Mouse (Mus musculus) hindbrain, embryonic 10.5 days (tissue): ENCODE data around the gene 2310030G06Rik. TPM values are rescaled to one million over a fixed set of nuclear protein-coding genes. Genes with fewer than 3 reads are reported as not detected.

ENCODE experiments used
- DNase-seq: peaks from one replicate; pipeline ENCODE4 v3.0.0-alpha.2; 2017; ENCODE audit warnings: low spot score
- H3K27ac ChIP-seq: fragments of 300-500 bp; sonication (generic); 2 replicates; pipeline ENCODE4 v1.5.1; 2016; ENCODE audit warnings: mild to moderate bottlenecking, moderate library complexity
- H3K27me3 ChIP-seq: fragments of 300-500 bp; sonication (generic); 2 replicates; pipeline ENCODE4 v1.6.1; 2016; ENCODE audit warnings: mild to moderate bottlenecking; ENCODE audit not compliant: poor library complexity, insufficient read depth, severe bottlenecking
- H3K36me3 ChIP-seq: fragments of 300-500 bp; sonication (generic); 2 replicates; pipeline ENCODE4 v1.6.1; 2016; ENCODE audit warnings: mild to moderate bottlenecking, moderate library complexity
- H3K4me1 ChIP-seq: fragments of 300-500 bp; sonication (generic); replicated peaks from 2 replicates; pipeline ENCODE4 v1.6.1; 2016; ENCODE audit warnings: mild to moderate bottlenecking
- H3K4me3 ChIP-seq: fragments of 300-500 bp; sonication (generic); 2 replicates; pipeline ENCODE4 v1.5.1; 2016; ENCODE audit warnings: mild to moderate bottlenecking, moderate library complexity
- H3K9me3 ChIP-seq: fragments of 300-500 bp; sonication (generic); 2 replicates; pipeline ENCODE4 v1.6.1; 2016; ENCODE audit warnings: mild to moderate bottlenecking, moderate library complexity
- WGBS: fragments of 180-500 bp; shearing (Covaris S2); methylation state at CpG from one replicate; pipeline ENCODE4 v1.1.7; 2016; 5-methylcytosine and 5-hydroxymethylcytosine counted together
- polyA plus RNA-seq: library from polyadenylated mRNA; unstranded; fragments of >200 nt; fragmentation: Nextera tagmentation; extraction: Ambion mirVana; gene quantifications from 2 replicates; pipeline ENCODE4 v1.2.1, GENCODE M21; 2016

The 2310030G06Rik gene
- polyA plus RNA-seq, 1 experiment from 2014 or later = 1.5 TPM

DNA sequence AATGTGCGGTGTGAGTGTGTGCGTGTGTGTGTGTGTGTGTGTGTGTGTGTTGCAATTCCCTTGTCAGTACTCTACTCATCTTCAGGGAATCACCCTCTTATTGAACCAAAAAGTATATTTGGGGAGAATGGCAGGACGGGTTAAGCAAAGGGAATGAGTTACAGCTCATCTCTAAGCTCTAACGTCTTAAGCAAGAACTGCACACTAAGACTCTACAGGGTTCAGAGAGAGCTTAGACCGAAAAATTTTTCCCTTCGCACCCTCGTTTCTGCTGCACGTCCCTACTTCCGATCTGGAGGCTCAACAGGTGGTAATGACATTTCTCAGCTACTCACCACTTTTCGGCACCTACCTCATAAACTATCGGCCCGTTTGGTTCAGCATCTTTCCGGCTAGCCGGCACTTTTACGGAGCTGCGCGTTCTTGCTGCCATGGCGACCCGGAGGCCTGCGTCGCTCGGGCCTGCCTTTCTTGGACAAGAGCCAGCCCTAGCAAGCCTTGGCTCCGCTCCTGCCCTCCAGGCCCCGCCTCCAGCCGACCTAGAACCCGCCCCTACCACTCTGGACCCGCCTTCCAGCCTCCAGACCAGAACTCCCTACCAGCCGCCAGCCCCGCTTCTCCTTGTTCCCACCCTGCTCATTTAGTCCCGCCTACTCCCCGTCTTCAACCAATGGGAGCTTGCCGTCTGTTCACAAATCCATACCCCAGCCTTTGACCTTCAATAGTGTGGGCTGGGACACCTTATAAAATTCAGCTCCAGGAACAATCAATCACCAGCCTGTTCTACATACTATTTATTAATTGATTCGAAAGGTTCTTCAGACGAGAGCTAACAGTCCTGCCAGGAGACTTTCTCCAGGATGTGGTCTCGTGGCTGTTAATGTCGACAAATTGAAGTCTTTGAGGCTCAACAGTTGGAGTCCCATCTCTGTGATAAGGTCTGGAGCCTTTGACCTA lies 7.1 kb downstream of the 2310030G06Rik start, which contains the start of gene Dixdc1:
TSS of gene Dixdc1 (minus strand) at position 604 of the 957 bp plus-strand sequence.
- no peaks in the 10 kb centered on the region for H3K36me3 ChIP-seq
- DNase-seq = peak; percentile 93
- peak within 1 kb of the TSS; percentile 30; the same call in 1 of the 2 replicates for H3K27ac ChIP-seq
- peak within 1 kb of the TSS; percentile 49 for H3K4me3 ChIP-seq
- no peaks in the 10 kb centered on the region for H3K9me3 ChIP-seq
- 14% methylated on average over 36 of the region's 36 CpGs for WGBS
- H3K27me3 ChIP-seq = peaks cover 13% of the 10 kb centered on the region
- peaks cover 12% of the 10 kb centered on the region for H3K4me1 ChIP-seq

DNA sequence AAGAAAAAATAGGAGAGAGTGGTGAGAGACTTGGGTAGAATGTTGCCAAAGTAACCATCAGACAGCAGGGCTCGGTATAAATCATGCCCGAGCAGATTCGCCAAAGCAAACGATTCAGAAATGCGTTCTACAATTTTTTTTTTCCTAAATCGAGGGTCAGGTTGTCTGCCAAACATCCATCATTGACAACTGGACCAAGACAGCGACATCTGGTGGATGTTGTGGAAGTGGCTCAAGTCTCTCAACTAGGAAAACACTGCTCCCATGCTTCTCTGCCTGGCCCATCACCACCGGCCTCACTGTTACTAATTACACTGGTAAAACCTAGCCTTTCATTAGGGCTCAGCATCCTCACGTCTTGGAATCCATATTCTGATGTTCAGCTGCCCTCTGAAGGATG lies 11.3 kb downstream of the 2310030G06Rik start:
- H3K9me3 ChIP-seq = no peaks in the 10 kb centered on the region
- peaks cover 18% of the 10 kb centered on the region for H3K27me3 ChIP-seq
- no peak overlapping the region for H3K4me3 ChIP-seq
- H3K4me1 ChIP-seq = peaks cover 35% of the 10 kb centered on the region
- peak; percentile 55 for DNase-seq
- H3K36me3 ChIP-seq = no peaks in the 10 kb centered on the region
- WGBS = 11% methylated on average over 9 of the region's 9 CpGs
- no peak overlapping the region for H3K27ac ChIP-seq

DNA sequence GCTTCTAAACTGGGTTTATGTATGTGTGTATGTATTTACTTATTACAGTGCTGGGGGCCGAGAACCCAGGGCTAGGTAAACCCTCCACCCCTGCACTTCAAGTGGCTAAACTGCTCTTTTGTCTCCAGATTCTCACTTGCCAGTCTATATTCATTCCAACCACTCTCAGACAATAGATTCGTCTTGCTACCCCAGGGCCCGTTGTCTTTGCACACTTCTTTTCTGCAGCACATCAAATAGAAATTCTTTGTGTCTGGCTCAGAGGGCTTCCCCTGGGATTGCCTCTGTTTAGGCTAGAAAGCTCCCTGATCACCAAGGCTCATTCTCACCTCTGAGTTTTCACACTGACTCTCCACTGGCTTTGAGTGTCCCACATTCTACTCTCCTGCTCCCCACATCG lies 13.8 kb downstream of the 2310030G06Rik start:
- H3K36me3 ChIP-seq = no peaks in the 10 kb centered on the region
- peak overlapping the region; percentile 74 for H3K27ac ChIP-seq
- no peaks in the 10 kb centered on the region for H3K9me3 ChIP-seq
- DNase-seq = peak; percentile 40
- H3K4me1 ChIP-seq = peaks cover 44% of the 10 kb centered on the region
- WGBS = 9% methylated on average over 4 of the region's 4 CpGs
- H3K27me3 ChIP-seq = peaks cover 22% of the 10 kb centered on the region
- H3K4me3 ChIP-seq = no peak overlapping the region

DNA sequence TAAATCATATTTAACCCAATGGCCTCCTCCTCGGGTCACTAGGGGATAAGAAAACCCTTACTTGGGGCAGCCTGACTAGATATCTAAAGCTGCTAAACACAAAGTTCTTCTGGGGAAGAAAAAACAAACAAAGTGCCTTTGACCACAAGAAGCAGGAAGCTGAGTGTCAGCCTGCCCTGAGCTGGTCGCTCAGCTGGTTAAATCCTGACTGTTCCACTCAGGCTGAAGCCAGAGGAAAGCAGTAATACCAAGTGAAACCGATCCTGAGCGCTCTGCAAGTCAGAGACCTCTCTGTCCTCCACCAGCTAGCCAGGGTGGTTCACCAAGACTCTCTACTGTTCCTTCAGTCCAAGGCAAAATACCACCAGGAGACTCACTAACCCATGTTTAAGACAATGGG lies 16.7 kb downstream of the 2310030G06Rik start:
- Histone ChIP-seq H3K9me3 (no peaks in the 10 kb centered on the region), H3K27me3 (peaks cover 19% of the 10 kb centered on the region), H3K4me1 (peaks cover 69% of the 10 kb centered on the region), H3K27ac (no peak overlapping the region), H3K36me3 (no peaks in the 10 kb centered on the region), H3K4me3 (no peak overlapping the region)
- WGBS = 52% methylated on average over 4 of the region's 4 CpGs
- no peak for DNase-seq

DNA sequence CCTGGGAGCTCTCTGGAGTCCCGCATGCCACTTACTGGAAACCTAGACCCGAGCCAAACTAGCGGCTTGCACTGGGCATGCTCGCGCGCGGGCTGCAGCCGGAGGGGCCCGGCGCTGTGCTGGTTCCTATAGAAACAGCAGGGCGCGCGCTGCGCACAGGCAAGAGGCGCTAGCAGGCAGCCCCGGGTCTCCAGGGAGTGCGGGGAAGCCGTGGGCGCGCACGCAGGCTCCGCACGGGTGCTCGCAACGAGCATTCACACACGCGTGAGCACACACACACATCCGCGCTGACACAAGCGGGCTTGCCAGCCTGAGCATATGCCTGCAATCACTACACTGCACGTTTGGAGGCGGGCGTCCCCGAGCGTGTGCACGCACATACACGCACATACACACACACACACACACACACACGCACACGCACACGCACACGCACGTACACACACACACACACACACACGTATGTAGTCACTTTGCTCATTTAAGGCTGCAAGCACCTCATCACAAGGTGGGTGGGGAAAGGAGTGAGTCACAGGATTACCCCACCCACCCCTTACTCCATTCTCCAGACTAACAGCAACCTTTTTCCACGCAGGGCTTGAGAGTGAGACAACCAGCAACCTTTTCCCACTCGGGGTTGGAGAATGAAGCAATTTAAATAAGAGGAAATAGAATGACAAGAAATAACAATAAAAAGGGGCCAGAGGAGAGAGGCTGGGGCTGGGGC lies 18.2 kb downstream of the 2310030G06Rik start:
- H3K27ac ChIP-seq = peak overlapping the region; percentile 93
- peaks cover 21% of the 10 kb centered on the region for H3K27me3 ChIP-seq
- WGBS = under 1% methylated on average over 45 of the region's 45 CpGs
- peak overlapping the region; percentile 71 for H3K4me3 ChIP-seq
- peaks cover 74% of the 10 kb centered on the region for H3K4me1 ChIP-seq
- H3K36me3 ChIP-seq = no peaks in the 10 kb centered on the region
- DNase-seq = peak; percentile 88
- no peaks in the 10 kb centered on the region for H3K9me3 ChIP-seq

DNA sequence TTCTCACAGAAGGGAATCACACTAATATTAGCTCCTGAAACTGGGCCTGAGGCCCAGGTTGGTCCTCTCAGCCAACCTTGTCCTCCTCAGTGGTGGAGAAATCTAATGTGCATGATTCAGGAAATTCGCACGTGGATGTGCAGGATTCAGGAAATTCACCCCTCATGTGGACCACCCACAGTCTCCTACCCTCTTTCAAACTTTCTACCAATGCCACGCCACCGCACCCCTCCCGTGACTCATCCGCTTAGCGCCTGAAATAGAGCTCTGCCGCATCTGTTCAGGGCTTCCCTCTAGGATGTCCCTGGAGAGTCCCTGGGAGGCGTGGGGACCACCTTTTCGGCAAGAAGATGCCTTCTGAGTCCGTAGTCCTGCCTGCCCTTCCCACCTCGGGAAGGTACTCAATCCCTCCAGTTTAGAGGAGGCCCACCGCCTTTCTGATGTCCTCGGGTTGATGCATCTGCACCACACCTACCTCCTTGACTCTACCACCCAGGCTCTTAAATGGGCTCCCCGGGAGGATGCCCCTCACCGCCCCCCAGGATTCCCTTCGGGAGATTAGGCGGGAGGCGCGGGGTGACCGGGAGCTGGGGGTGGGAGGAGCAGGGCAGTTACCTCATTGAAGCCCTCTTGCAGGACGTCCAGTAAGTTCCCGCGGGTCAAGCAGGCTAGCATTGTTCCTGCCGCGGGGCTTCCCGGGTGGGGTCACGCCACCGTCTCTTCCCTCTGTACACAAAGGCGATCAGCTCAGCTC lies 19.0 kb downstream of the 2310030G06Rik start:
- peaks cover 71% of the 10 kb centered on the region for H3K4me1 ChIP-seq
- H3K27ac ChIP-seq = peak overlapping the region; percentile 93
- no peaks in the 10 kb centered on the region for H3K36me3 ChIP-seq
- no peaks in the 10 kb centered on the region for H3K9me3 ChIP-seq
- WGBS = 3% methylated on average over 30 of the region's 30 CpGs
- H3K4me3 ChIP-seq = peak overlapping the region; percentile 71
- DNase-seq = peak; percentile 46
- peaks cover 21% of the 10 kb centered on the region for H3K27me3 ChIP-seq

DNA sequence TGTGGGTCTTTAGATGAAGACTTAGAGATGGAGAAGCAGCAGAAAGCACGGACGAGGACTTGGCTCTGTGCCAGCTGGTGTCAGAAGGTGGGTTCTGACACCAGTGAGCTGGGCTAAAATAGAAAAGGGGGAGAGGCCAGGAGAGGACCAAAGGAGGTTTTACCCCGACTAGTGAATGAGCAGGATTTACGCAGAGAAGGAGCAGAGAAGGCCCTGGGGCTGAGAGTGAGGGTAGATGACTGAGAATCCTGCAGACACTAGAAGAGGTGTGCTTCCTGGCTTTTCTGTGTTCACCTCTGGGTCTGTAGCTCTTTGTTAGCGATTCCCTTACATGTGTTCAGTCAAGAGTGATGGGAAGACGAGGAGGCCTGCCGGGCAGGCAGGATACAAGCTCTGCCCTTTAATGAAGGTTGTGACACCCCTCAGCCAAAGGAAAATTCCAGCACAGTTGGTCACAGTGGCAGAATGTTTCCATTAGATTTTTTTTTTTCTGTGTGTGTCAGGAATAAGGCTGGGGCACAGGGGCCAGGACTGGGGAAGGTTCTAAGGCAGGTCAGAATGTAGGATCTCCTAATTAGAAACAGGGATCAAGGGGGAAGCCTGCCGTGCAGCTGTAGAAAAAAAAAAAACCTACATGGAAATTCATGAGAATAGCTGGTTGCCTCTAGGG lies 20.3 kb downstream of the 2310030G06Rik start:
- WGBS = 39% methylated on average over 8 of the region's 8 CpGs
- peaks cover 74% of the 10 kb centered on the region for H3K4me1 ChIP-seq
- H3K36me3 ChIP-seq = no peaks in the 10 kb centered on the region
- peak; percentile 51 for DNase-seq
- H3K9me3 ChIP-seq = no peaks in the 10 kb centered on the region
- peaks cover 21% of the 10 kb centered on the region for H3K27me3 ChIP-seq
- peak overlapping the region; percentile 93 for H3K27ac ChIP-seq
- peak overlapping the region; percentile 71 for H3K4me3 ChIP-seq

DNA sequence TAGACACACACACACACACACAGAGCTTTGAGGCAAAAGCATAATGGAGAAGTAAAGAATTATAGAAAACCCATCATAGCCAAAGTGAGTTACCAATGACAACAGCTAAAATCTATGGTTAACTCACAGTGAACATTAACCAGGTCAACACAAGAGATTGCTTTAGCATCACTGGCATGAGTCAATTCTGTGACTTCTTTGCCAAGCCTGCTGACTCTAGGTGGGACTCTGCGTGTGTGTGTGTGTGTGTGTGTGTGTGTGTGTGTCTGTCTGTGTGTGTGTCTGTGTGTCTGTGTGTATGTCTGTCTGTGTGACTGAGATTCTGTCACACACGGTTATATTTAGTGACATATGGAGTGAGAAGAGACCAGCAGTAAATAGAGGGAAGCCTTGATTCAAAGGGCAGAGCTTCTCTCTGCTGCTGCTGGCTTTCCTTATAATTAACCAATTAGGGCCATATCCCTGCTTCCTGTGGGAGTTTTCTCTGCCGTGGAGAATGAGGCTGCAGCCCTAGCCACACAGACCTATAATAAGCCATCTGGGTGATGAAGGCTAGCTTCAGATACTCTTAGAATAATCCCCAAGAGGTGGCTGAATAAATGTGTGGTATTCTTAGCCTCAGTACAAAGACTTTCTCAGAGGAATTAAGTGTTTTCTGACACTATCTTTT lies 21.5 kb downstream of the 2310030G06Rik start:
- no peaks in the 10 kb centered on the region for H3K9me3 ChIP-seq
- H3K27ac ChIP-seq = peak overlapping the region; percentile 9; the same call in 1 of the 2 replicates
- DNase-seq = no peak
- no peaks in the 10 kb centered on the region for H3K36me3 ChIP-seq
- H3K4me3 ChIP-seq = 0 out of 2 replicates have a peak overlapping the region, but pooled peaks have one; percentile 13
- WGBS = 67% methylated on average over 3 of the region's 3 CpGs
- H3K4me1 ChIP-seq = peaks cover 74% of the 10 kb centered on the region
- H3K27me3 ChIP-seq = peaks cover 14% of the 10 kb centered on the region

DNA sequence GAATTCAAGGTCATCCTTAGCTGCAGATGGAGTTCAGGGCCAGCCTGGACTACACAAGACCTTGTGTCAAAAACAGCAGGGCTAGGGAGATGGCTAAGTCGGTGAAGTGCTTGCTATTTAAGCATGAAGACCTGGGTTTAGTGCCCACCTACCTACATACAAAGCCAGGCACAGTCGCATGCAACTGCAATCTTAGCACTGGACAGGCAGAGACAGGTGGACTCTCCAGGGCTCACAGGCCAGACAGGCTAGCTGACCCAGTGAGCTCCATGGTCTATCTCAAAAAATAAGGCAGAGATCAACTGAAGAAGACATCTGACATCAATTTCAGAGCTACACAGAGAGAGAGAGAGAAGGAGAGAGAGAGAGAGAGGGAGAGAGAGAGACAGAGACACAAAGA lies 22.2 kb downstream of the 2310030G06Rik start:
- no peak for DNase-seq
- H3K27ac ChIP-seq = 0 out of 2 replicates have a peak overlapping the region, but pooled peaks have one; percentile 9
- peaks cover 70% of the 10 kb centered on the region for H3K4me1 ChIP-seq
- H3K27me3 ChIP-seq = peaks cover 8% of the 10 kb centered on the region; the same call in 1 of the 2 replicates
- H3K9me3 ChIP-seq = no peaks in the 10 kb centered on the region
- 0 out of 2 replicates have a peak, but pooled peaks cover 4% of the 10 kb centered on the region for H3K36me3 ChIP-seq
- H3K4me3 ChIP-seq = 0 out of 2 replicates have a peak overlapping the region, but pooled peaks have one; percentile 13
- 86% methylated on average over 2 of the region's 2 CpGs for WGBS

DNA sequence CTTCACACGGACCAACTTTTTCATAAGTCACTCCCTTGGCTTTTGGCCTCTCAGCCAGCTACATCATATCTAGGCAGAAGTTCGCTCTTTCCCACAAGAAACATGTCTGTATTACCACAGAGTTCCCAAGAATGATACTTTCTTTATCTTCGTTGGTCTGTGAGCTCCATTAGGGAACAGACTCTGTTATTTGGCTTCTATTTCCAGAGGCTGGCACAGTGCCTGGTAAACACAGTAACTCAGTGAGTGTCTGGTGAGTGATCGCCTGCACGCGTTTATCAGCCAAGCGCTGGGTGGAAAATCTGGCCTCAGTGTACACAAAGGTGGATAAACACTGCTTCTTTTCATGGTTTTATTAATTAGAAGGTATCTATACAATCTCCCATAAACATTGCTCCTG lies 22.9 kb downstream of the 2310030G06Rik start:
- no peak overlapping the region for H3K27ac ChIP-seq
- DNase-seq = no peak
- H3K36me3 ChIP-seq = 0 out of 2 replicates have a peak, but pooled peaks cover 4% of the 10 kb centered on the region
- H3K4me3 ChIP-seq = no peak overlapping the region
- WGBS = 85% methylated on average over 7 of the region's 7 CpGs
- no peaks in the 10 kb centered on the region for H3K9me3 ChIP-seq
- H3K4me1 ChIP-seq = peaks cover 64% of the 10 kb centered on the region
- H3K27me3 ChIP-seq = 0 out of 2 replicates have a peak, but pooled peaks cover 2% of the 10 kb centered on the region

DNA sequence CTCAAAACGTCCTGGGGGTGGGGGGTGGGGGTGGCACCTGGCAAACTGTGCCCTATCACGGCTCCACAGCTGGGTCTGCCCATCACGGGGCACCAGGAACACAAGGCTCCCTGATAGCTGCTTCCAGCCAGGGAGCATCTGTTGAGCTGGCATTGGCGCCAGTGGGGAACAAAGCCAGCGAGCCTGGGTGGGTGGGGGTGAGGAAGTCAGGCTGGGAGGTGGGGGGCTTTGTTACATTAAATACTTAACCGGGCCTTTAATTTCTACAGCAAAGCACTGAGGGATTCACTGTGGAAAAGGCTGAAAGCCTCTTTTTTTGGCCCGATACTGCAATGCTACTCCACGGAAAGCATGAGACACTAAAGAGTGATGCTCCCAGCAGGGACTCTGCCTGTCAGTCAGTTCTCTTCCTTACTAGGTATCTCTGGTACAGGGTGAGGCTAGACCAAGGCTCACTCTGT lies 23.9 kb downstream of the 2310030G06Rik start:
- H3K36me3 ChIP-seq = 0 out of 2 replicates have a peak, but pooled peaks cover 4% of the 10 kb centered on the region
- peaks cover 54% of the 10 kb centered on the region for H3K4me1 ChIP-seq
- no peak overlapping the region for H3K4me3 ChIP-seq
- no peak for DNase-seq
- WGBS = 47% methylated on average over 8 of the region's 8 CpGs
- no peaks in the 10 kb centered on the region for H3K9me3 ChIP-seq
- H3K27ac ChIP-seq = no peak overlapping the region
- H3K27me3 ChIP-seq = 0 out of 2 replicates have a peak, but pooled peaks cover 2% of the 10 kb centered on the region
